Mouse (Mus musculus) brain, embryonic 14.5 days (tissue): ENCODE data around the gene Tmco1. TPM values are rescaled to one million over a fixed set of nuclear protein-coding genes. Genes with fewer than 3 reads are reported as not detected.

Experiments used
- DNase-seq: peaks from one replicate; pipeline ENCODE4 v3.0.0-alpha.2; 2011; ENCODE audit warnings: low read depth
- CTCF ChIP-seq: fragments of 200-500 bp; IDR thresholded peaks from 2 replicates; pipeline ENCODE4 v1.5.1; 2012; ENCODE audit warnings: inconsistent platforms, mild to moderate bottlenecking, moderate library complexity, borderline replicate concordance; ENCODE audit not compliant: insufficient read depth, insufficient read length; ENCODE audit errors: extremely low read depth
- POLR2A ChIP-seq: fragments of 200-500 bp; IDR thresholded peaks from 2 replicates; pipeline ENCODE4 v1.6.1; 2012; ENCODE audit warnings: mild to moderate bottlenecking, inconsistent platforms, borderline replicate concordance; ENCODE audit not compliant: poor library complexity, insufficient read depth, insufficient read length, severe bottlenecking; ENCODE audit errors: extremely low read depth
- polyA plus RNA-seq: library from polyadenylated mRNA; depleted of rRNA; stranded (reverse); fragments of >200 nt; gene quantifications from 2 replicates; pipeline ENCODE4 v1.2.3, GENCODE M21; 2012

Tmco1 gene
- polyA plus RNA-seq, 1 experiment = 64.4 TPM

GRCm38 (mm10) chr1:167284837-167285319, 23.3 kb upstream of the Tmco1 start:
- DNase-seq = peak; percentile 94
- TF ChIP-seq CTCF = no peak
- peak; percentile 75; the same call in 1 of the 2 replicates for TF ChIP-seq POLR2A

- no peak for DNase-seq
- no peak for TF ChIP-seq CTCF
- no peak for TF ChIP-seq POLR2A
Measured at GRCm38 (mm10) chr1:167285320-167285355, 23.0 kb upstream of the Tmco1 start, which contains the start of gene Uck2. Gene Uck2 (minus strand): TSS chr1:167285320.

GRCm38 (mm10) chr1:167285356-167285755, 22.8 kb upstream of the Tmco1 start:
- no peak for DNase-seq
- TF ChIP-seq POLR2A (no peak), CTCF (no peak)

DNA sequence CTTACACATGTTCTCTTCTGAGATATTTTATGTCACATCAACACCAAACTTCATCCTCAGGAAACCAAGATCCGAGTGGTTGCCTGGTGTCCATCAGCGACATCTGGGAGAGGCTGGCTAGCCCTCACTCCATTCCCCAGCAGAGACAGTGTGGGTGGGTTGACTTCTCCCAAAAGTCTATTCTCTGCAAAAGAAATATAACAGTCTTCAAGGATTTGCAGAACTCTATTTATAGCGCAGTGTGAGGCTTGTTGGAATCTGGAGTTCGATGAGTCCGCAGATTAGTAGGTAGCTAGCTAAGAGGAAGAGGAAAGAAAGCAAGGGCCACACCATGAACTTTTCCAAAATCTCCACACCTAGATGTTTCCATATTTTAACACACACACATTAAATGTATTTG, 21.0 kb upstream of the Tmco1 start:
- TF ChIP-seq CTCF = no peak
- no peak for TF ChIP-seq POLR2A
- DNase-seq = no peak

DNA sequence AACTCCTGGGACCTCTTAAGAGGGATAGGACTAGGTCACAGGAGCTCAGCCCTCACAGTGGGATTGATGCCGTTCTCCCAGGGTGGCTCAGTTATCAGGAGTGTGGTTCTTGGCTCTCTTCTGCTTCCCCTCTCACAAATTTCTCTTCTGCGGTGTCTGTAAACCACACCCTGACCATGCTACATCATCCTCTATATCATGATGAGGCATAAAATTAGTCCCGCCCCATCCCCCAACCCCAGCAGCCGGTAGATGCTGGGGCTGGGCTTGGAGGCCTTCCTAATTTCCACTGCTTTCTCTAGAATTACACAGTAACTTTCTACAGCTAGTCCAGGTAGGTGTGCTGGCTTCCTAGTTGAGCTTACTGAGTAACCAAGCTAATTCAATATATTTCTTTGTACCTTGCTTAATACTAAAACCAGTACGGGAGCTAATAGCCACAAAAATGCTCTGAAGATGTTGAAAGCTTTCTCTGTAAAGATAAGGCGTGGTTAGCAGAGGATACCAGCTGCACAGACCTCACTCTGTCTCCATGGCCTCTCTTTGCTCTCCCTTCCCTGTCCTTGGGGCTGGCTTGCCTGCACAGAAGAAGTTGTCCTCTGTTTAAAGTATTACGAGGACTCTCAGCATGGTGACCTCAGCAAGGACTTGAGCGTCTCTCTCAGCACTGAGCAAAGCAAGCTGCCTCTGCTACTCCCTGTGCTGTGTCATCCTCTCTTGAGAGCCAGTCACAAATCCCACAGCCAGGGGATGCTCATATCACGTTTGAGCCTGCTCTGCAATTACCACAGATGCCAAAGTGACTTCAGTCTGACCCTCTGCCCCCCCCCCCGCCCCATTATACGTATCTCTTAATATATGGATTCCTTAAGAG, 19.3 kb upstream of the Tmco1 start:
- DNase-seq = peak; percentile 29
- no peak for TF ChIP-seq POLR2A
- TF ChIP-seq CTCF = no peak

GRCm38 (mm10) chr1:167289567-167290262, 18.5 kb upstream of the Tmco1 start:
- TF ChIP-seq POLR2A (no peak), CTCF (no peak)
- DNase-seq = peak; percentile 65

DNA sequence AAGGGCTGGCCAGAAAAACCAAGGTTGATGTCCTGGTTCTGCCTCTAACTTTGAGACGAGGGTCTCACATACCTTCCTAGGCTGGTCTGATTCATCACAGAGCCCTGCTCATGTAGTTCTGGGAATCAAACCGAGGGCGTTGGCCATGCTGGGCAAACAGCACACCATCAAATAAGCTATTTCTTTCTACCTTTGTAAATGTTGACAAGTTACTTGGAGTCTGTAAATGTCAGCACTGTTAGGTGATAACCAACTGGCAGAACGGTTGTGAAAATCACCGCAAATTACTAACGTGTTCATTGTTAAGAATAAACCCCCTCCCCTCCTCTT, 17.9 kb upstream of the Tmco1 start:
- TF ChIP-seq POLR2A = no peak
- TF ChIP-seq CTCF = no peak
- no peak for DNase-seq

DNA sequence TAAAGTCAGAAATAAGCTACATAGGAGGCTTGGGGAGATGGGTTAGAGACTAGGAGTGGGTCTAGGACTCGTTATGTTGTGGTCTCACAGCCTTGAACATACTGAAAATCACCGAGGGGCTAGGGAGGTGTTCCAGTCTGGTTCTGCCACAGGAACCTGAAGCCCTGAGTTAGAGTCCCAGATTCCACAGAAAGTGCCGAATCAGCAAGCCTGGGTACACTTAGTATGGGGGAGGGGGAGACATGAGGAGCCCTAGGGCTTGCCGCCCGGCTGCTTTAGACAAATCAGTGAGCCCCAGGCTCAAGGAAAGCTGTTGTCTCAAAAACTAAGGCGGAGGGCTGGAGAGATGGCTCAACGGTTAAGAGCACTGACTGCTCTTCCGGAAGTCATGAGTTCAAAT, 16.6 kb upstream of the Tmco1 start:
- no peak for TF ChIP-seq CTCF

DNA sequence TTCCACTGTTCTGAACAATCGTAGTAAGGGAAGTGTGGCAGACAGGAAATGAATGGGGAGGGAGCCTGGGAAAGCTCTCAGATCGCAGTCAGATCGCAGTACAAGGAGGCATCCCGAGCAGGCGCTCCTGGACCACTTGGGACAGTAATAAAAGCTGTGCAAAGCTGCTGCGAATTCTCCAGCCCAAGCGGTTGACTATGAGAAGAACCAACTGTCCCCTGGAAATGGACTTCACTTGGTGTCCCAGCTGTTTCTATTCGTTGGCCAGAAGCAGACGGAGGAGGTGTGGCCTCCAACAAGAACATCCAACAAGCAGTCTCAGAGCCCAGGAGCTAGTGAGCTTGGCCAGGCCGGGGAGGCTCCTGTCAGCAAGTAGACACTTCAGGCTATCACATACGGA, 15.7 kb upstream of the Tmco1 start:
- TF ChIP-seq POLR2A (no peak), CTCF (no peak)
- DNase-seq = no peak

More for the DNA sequence above, 16.6 kb upstream of the Tmco1 start:
- no peak for DNase-seq

- TF ChIP-seq CTCF = no peak
- DNase-seq = peak; percentile 73
Measured at GRCm38 (mm10) chr1:167295679-167296402, 12.3 kb upstream of the Tmco1 start.

GRCm38 (mm10) chr1:167300122-167300521, 8.1 kb upstream of the Tmco1 start:
- no peak for DNase-seq
- TF ChIP-seq POLR2A = no peak
- TF ChIP-seq CTCF = no peak
